Mouse (Mus musculus) erythroblast, embryonic 14.5 days (primary cell): ENCODE measurements around the gene Axin2.

Experiments
- GATA1 ChIP-seq: IDR thresholded peaks from 2 replicates; pipeline ENCODE4 v1.6.1; 2012; ENCODE audit warnings: low read length, inconsistent platforms, mixed read lengths
- TAL1 ChIP-seq: IDR thresholded peaks from 3 replicates; pipeline ENCODE4 v1.6.1; 2012; ENCODE audit warnings: low read length, inconsistent platforms, mixed read lengths

GRCm38 (mm10) chr11:108948501-108948900, 28.4 kb downstream of the Axin2 start:
- TF ChIP-seq TAL1 (no peak), GATA1 (no peak)
